Comparison of ENCODE assay signal across 9 mouse cellular contexts in genomic region chr5:111958226-111958625, GRCm38 (mm10).
DNase-seq lines count a peak whose midpoint lies in the region; ATAC-seq lines count a peak whose summit lies in the region.
"Had no signal": no experiment of that assay in that cellular context is flagged by ENCODE, and none has a peak within 500 bp of the region (broad histone marks: within the 10 kb centered on the region; RNA-seq: fewer than 3 reads in every experiment).

No protein-coding gene starts in this region.

- peak overlapping the region; percentile 20 for H3K4me2 ChIP-seq in forebrain, embryonic 14.5 days (ENCODE audit: low read length)
- 0 out of 2 replicates have a peak overlapping the region, but pooled peaks have one; percentile 1 for H3K4me2 ChIP-seq in kidney, embryonic 16.5 days (replicated peaks; ENCODE audit: low read depth, low read length)
- H3K4me2 ChIP-seq in midbrain, embryonic 14.5 days (ENCODE audit: low read length) = peak overlapping the region; percentile 42
- H3K4me2 ChIP-seq: liver, embryonic 13.5 days; stomach, embryonic 15.5 days had no signal

- peaks cover 3% of the 10 kb centered on the region; the same call in 1 of the 2 replicates for H3K4me1 ChIP-seq in forebrain, embryonic 14.5 days (ENCODE audit: control insufficient read depth, insufficient read depth, low read length)
- H3K4me1 ChIP-seq in kidney, embryonic 16.5 days (ENCODE audit: insufficient read depth, low read length) = no peaks in the 10 kb centered on the region
- peaks cover 7% of the 10 kb centered on the region; the same call in 1 of the 2 replicates for H3K4me1 ChIP-seq in midbrain, embryonic 14.5 days (ENCODE audit: control insufficient read depth, insufficient read depth, low read length)
- H3K4me1 ChIP-seq: liver, embryonic 13.5 days had no signal

- ATAC-seq in forebrain, embryonic 14.5 days = peak; percentile 72
- peak; percentile 57; the same call in 1 of the 2 replicates for ATAC-seq in kidney, embryonic 16.5 days (ENCODE audit: low FRiP score, low TSS enrichment)
- peak; percentile 53; the same call in 1 of the 2 replicates for ATAC-seq in midbrain, embryonic 14.5 days (ENCODE audit: low FRiP score, low TSS enrichment)

- no peak overlapping the region for H3K4me3 ChIP-seq in forebrain, embryonic 14.5 days (ENCODE audit: low read depth, low read length)
- no peak overlapping the region for H3K4me3 ChIP-seq in kidney, embryonic 16.5 days (ENCODE audit: low read length)
- H3K4me3 ChIP-seq in midbrain, embryonic 14.5 days (replicated peaks; ENCODE audit: low read depth, low read length) = no peak overlapping the region
- H3K4me3 ChIP-seq: liver, embryonic 13.5 days; stomach, embryonic 15.5 days had no signal

- H3K36me3 ChIP-seq in forebrain, embryonic 14.5 days (ENCODE audit: control insufficient read depth, insufficient read depth, low read length) = no peaks in the 10 kb centered on the region
- H3K36me3 ChIP-seq in kidney, embryonic 16.5 days (ENCODE audit: insufficient read depth, low read length) = no peaks in the 10 kb centered on the region
- H3K36me3 ChIP-seq in midbrain, embryonic 14.5 days (ENCODE audit: control insufficient read depth, insufficient read depth, low read length) = no peaks in the 10 kb centered on the region
- H3K36me3 ChIP-seq: liver, embryonic 13.5 days; stomach, embryonic 15.5 days had no signal

- 0 out of 2 replicates have a peak overlapping the region, but pooled peaks have one; percentile 24 for H3K27ac ChIP-seq in forebrain, embryonic 14.5 days (ENCODE audit: low read depth, low read length)
- H3K27ac ChIP-seq in kidney, embryonic 16.5 days (ENCODE audit: low read length) = no peak overlapping the region
- H3K27ac ChIP-seq in midbrain, embryonic 14.5 days (replicated peaks; ENCODE audit: low read depth, low read length) = no peak overlapping the region; the same call in 1 of the 2 replicates
- H3K27ac ChIP-seq: liver, embryonic 13.5 days; stomach, embryonic 15.5 days had no signal

- no peaks in the 10 kb centered on the region for H3K9me3 ChIP-seq in forebrain, embryonic 14.5 days (replicated peaks; ENCODE audit: control insufficient read depth, low read length)
- no peaks in the 10 kb centered on the region for H3K9me3 ChIP-seq in kidney, embryonic 16.5 days (ENCODE audit: low read length)
- H3K9me3 ChIP-seq in midbrain, embryonic 14.5 days (ENCODE audit: control insufficient read depth, low read length) = no peaks in the 10 kb centered on the region
- H3K9me3 ChIP-seq: liver, embryonic 13.5 days; stomach, embryonic 15.5 days had no signal

- WGBS in forebrain, embryonic 14.5 days = 20% methylated on average over 17 of the region's 17 CpGs
- 30% methylated on average over 17 of the region's 17 CpGs for WGBS in kidney, embryonic 16.5 days
- 16% methylated on average over 17 of the region's 17 CpGs for WGBS in midbrain, embryonic 14.5 days

- no peaks in the 10 kb centered on the region for H3K27me3 ChIP-seq in forebrain, embryonic 14.5 days (replicated peaks; ENCODE audit: control insufficient read depth, insufficient read depth, low read length)
- H3K27me3 ChIP-seq in kidney, embryonic 16.5 days (ENCODE audit: insufficient read depth, low read length) = peaks cover 12% of the 10 kb centered on the region; the same call in 1 of the 2 replicates
- no peaks in the 10 kb centered on the region; the same call in 1 of the 2 replicates for H3K27me3 ChIP-seq in midbrain, embryonic 14.5 days (ENCODE audit: control insufficient read depth, insufficient read depth, low read length)
- H3K27me3 ChIP-seq: liver, embryonic 13.5 days had no signal

- peak; percentile 77 for DNase-seq in adrenal gland, postnatal 10 days
- DNase-seq in cerebellum, adult 18-20 months = peak; percentile 31
- DNase-seq in forebrain, embryonic 14.5 days (ENCODE audit: low spot score) = peak; percentile 67
- peak; percentile 68 for DNase-seq in midbrain, embryonic 14.5 days
- no peak for DNase-seq in frontal cortex, adult 2 months (ENCODE audit: extremely low spot score in 1 of 2, low spot score in 1 of 2)
- DNase-seq in frontal cortex, postnatal 14 days (ENCODE audit: low spot score in 2 of 2) = no peak
- DNase-seq: liver, embryonic 13.5 days had no signal

- H3K9ac ChIP-seq in forebrain, embryonic 14.5 days (ENCODE audit: low read length) = no peak overlapping the region
- no peak overlapping the region for H3K9ac ChIP-seq in kidney, embryonic 16.5 days (replicated peaks; ENCODE audit: low read length)
- no peak overlapping the region for H3K9ac ChIP-seq in midbrain, embryonic 14.5 days (replicated peaks; ENCODE audit: low read length)
- H3K9ac ChIP-seq: liver, embryonic 13.5 days; stomach, embryonic 15.5 days had no signal

Comparison
In these comparisons a context has a peak if more than half of its experiments do, and no peak if none do; other contexts are left out.
1. DNase-seq: peak in adrenal gland, postnatal 10 days (single experiment), cerebellum, adult 18-20 months (2 of 2), forebrain, embryonic 14.5 days (single experiment) and midbrain, embryonic 14.5 days (single experiment); none in frontal cortex, adult 2 months (0 of 2) and frontal cortex, postnatal 14 days (0 of 2).
2. Peak in every context shown above with its lines, with median percentiles within 50 percentile points of each other: ATAC-seq and H3K4me2 ChIP-seq.